Mouse (Mus musculus): ENCODE results near the gene Vmac. TPM values are rescaled to one million over a fixed set of nuclear protein-coding genes. Genes with fewer than 3 reads are reported as not detected.

Gene Vmac
- total RNA-seq, 2 experiments from 2014 or later: 13.7 to 14.9 TPM

Other genes starting within 250 kb of the Vmac start
- gene Ptprs, start 241.5 kb downstream of the Vmac start, total RNA-seq (2021): 100 to 1,000 TPM; 576 to 675 TPM
- gene Znrf4, start 205.6 kb downstream of the Vmac start, total RNA-seq (2021): not detected
- 1 to 10 TPM; 1.3 to 3.5 TPM for gene Gm20219, start 163.6 kb downstream of the Vmac start, total RNA-seq (2021)
- 100 to 1,000 TPM in 1 of 2 experiments, 10 to 100 TPM in 1; 73.4 to 145 TPM for gene Safb2, start 133.4 kb downstream of the Vmac start, total RNA-seq (2021)
- 100 to 1,000 TPM; 126 to 182 TPM for gene Safb, start 133.2 kb downstream of the Vmac start, total RNA-seq (2021)
- 100 to 1,000 TPM; 120 to 139 TPM for gene 2410015M20Rik, start 108.3 kb downstream of the Vmac start, total RNA-seq (2021)
- gene Rpl36, start 104.6 kb downstream of the Vmac start, total RNA-seq (2021): 100 to 1,000 TPM; 343 to 401 TPM
- 10 to 100 TPM; 62.7 to 64.1 TPM for gene Lonp1, start 91.1 kb downstream of the Vmac start, total RNA-seq (2021)
- gene Catsperd, start 89.9 kb downstream of the Vmac start, total RNA-seq (2021): under 1 TPM; 0.57 to 0.91 TPM
- 10 to 100 TPM; 96.3 to 99.5 TPM for gene Ranbp3, start 44.7 kb downstream of the Vmac start, total RNA-seq (2021)
- gene Ndufa11, start 255 bp downstream of the Vmac start, total RNA-seq (2021): 100 to 1,000 TPM; 190 to 237 TPM
- gene Nrtn, start 39.5 kb upstream of the Vmac start, total RNA-seq (2021): 1 to 10 TPM; 5.9 to 7.3 TPM
- 10 to 100 TPM; 57.6 to 75.6 TPM for gene Dus3l, start 46.7 kb upstream of the Vmac start, total RNA-seq (2021)
- gene Prr22, start 52.2 kb upstream of the Vmac start, total RNA-seq (2021): 1 to 10 TPM; 1.2 to 1.3 TPM
- 1 to 10 TPM; 2.7 to 2.9 TPM for gene Rfx2, start 113.0 kb upstream of the Vmac start, total RNA-seq (2021)
- not detected for gene Acsbg2, start 156.4 kb upstream of the Vmac start, total RNA-seq (2021)
- under 1 TPM in 1 of 2 experiments, not detected in 1; 0.14 TPM for gene 1700061G19Rik, start 157.5 kb upstream of the Vmac start, total RNA-seq (2021)
- 10 to 100 TPM; 69.3 to 82.4 TPM for gene Mllt1, start 217.4 kb upstream of the Vmac start, total RNA-seq (2021)